Mouse (Mus musculus): Measurements from ENCODE around the gene Alg14. TPM values are rescaled to one million over a fixed set of nuclear protein-coding genes. Genes with fewer than 3 reads are reported as not detected.

Alg14 gene
- total RNA-seq, 2 experiments from 2014 or later, result 9.8 to 13.6 TPM

DNA sequence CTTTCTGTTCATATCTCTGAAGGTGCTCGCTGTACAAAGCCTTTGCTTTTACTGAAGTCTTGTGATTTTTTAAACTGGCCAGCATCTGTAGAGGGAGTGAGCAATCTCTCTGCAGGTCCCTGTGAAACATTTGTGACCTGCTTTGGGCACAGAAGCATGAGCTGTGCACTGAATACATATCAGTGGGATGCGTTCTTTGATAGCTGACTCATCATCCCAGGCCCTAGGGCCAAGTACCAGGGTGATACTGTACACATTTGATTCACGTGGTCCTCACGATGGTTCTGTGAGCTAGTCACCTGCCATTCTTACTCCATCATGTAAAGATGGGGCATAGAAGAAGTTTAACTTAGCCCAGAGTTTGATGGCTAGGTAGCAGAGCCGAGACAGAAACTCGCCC, 57.2 kb downstream of the Alg14 start:
- DNase-seq (ENCODE audit: low spot score in 2 of 2), result no peak
- Histone ChIP-seq H3K4me3 (no peak overlapping the region), H3K27ac (peak overlapping the region; percentile 58)
- no peak for TF ChIP-seq CTCF (conservative IDR thresholded peaks at IDR 0.05)

DNA sequence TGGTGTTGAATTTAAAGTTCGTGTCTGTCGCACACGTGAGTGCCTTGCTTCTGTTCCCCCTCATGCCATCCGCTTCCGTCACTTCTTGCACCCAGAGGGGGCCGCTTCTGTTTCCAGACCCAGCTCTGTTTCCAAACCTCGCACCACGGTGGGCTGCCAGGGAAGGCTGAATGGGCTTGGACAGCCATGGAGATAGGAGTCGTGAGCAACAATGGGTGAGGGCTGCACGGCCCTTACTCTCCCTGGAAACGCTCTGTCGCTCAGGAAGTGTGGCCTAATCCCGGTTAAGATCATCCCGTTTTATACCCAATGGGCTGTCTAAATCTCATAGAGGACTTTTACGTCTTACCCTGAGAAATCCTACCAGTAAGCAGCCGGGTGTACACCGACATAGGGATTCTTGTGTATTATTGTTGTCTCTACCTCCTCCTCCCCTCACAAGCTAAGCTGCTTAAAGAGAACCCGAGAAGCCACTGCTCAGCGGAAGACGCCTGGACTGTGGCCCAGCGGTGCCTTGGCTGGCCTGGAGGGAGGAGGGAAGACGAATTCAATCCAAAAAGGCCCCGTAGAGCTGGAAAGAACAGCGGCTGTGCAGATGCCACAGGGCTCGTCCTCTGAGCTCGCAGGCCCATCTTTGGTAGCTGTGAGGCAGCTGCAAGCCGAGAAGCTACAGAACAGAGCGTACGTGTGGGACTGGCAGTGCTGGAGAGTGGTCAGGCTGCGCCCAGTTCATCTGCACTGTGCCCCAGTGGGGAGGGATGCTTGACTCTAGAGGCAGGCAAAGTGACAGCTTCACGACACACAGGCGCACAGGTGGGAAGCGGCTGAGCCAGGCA, 58.0 kb downstream of the Alg14 start:
- DNase-seq (ENCODE audit: low spot score in 2 of 2), result no peak
- TF ChIP-seq CTCF (conservative IDR thresholded peaks at IDR 0.05), result no peak
- peak overlapping the region; percentile 58 for H3K27ac ChIP-seq
- H3K4me3 ChIP-seq, result peak overlapping the region; percentile 11; the same call in 1 of the 2 replicates

DNA sequence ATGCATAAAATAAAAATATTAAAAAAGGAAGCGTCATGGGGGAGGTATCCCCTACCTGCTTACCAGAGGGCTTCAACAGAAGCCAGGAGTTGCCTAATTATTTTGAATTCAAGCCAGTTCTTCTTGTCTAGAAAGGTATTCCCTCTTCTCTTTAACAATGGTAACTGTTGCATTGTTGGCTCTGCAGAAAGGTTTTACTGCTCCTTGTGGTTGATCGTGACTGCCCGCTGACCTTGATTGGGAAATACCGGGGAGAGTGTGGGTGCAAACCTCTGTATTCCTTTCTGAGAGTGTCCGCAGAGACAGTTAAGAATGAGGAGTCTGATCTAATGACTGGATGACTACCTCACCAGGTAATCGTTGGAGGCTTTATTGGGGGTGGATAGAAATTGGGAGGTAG, 59.7 kb downstream of the Alg14 start:
- no peak overlapping the region for H3K4me3 ChIP-seq
- DNase-seq (ENCODE audit: low spot score in 2 of 2), result no peak
- H3K27ac ChIP-seq, result no peak overlapping the region
- TF ChIP-seq CTCF (conservative IDR thresholded peaks at IDR 0.05), result no peak

DNA sequence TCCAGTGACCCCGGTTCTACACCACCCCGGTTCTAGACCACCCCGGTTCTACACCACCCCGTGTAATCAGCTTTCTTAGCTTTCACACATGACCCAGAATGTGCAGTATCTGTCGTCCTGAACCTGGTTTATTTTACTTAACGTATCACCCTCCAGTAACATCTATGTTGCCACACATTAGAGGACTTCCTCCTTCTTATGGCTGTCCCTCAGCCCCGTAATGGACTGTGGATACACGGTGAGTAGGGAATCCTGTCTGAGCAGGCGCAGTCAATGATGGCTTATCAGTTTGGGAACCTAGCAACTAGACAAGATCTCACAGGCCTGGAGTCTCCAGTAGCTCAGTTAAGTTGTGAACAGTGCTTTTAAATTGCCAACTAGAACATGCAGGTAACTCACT, 62.7 kb downstream of the Alg14 start:
- H3K27ac ChIP-seq, result no peak overlapping the region
- no peak overlapping the region for H3K4me3 ChIP-seq
- TF ChIP-seq CTCF (conservative IDR thresholded peaks at IDR 0.05), result no peak
- DNase-seq (ENCODE audit: low spot score in 2 of 2), result no peak

DNA sequence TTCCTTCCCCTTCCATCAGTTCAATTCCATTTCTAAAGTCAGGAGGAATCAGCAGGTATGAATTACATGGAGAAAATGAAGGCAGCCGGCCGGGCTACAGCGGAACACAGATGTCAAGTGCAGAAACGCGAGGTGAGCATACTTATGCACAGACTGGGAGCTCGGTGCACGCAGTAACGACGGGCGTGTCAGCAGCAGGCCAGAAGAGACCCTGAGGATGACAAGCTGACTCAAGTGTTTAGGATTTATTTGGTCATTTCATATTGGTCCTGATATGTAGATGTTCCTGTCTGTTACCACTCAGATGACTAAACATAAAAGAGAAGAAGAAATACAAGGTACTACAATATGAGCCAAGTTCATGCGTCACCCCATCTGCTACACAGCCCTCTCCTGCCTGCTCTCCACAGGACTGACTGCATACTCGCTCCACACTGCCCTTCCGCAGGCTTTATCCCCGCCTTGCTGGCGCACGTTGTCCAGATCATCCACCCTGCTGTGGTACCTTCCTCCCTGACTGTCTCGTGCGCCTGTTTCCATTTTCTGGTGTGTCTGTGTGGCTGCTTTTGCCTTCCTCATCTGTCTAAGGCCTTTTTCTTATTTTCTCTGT, 63.4 kb downstream of the Alg14 start:
- TF ChIP-seq CTCF (conservative IDR thresholded peaks at IDR 0.05), result no peak
- DNase-seq (ENCODE audit: low spot score in 2 of 2), result no peak
- H3K27ac ChIP-seq, result no peak overlapping the region
- H3K4me3 ChIP-seq, result no peak overlapping the region

DNA sequence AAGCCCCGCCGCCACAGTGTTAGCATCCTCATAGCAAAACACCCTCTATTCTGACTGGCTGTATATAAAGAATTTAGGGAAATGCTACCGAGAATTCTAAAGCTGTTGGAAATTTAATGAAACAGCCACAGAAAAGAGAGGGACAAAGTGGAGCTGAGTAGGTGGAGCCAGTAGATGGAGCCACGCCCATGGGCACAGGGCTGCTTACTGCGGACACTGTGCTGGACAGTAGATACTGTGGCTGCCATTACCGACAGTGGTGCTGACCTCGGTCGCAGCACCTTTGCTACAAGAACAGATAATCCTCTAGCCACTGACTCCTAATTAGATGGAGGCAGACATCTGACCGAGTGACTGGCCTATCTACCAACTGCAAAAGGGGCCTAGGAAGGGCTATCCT, 64.0 kb downstream of the Alg14 start:
- no peak for DNase-seq (ENCODE audit: low spot score in 2 of 2)
- no peak for TF ChIP-seq CTCF (conservative IDR thresholded peaks at IDR 0.05)
- no peak overlapping the region for H3K4me3 ChIP-seq
- H3K27ac ChIP-seq, result no peak overlapping the region

DNA sequence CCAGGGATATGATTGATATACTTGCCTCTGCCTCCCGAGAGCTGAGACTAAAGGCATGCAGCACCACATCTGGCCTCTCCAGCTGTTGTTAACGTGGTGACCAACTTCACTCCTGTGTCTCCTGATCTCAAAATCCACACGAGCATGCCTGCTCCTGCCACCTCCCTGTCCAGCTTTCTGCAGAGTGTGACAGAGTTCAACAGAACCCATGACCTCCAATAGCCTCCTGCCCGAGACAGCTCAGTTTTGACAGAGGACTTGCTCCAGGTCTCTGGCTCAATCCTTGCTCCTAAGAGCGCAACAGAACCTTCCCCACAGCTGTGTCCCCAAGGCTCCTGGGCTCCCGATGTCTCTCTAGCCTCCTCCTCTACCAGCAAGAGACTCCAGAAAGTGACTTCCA, 64.5 kb downstream of the Alg14 start:
- Histone ChIP-seq H3K27ac (no peak overlapping the region), H3K4me3 (no peak overlapping the region)
- DNase-seq (ENCODE audit: low spot score in 2 of 2), result no peak
- TF ChIP-seq CTCF (conservative IDR thresholded peaks at IDR 0.05), result no peak

DNA sequence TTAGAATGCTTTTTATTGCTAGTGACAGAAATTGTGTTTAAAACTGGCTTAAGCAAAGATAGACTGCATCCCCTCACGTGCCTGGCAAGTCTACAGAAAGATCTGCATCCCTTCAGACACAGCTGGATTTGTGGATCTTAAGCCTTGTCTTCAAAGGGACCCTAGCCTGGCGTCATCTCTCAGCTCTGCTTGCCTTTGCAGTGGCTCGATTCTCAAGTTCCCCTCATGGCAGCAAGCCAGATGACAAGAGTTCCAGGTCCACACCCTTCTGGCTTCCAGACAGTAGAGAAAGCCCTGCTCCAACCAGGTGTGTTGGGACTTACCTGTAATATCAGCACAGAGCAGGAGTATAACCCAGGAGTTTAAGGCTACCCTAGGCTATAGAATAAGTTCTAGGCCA, 65.5 kb downstream of the Alg14 start:
- TF ChIP-seq CTCF (conservative IDR thresholded peaks at IDR 0.05), result no peak
- no peak for DNase-seq (ENCODE audit: low spot score in 2 of 2)
- H3K4me3 ChIP-seq, result no peak overlapping the region
- no peak overlapping the region for H3K27ac ChIP-seq

DNA sequence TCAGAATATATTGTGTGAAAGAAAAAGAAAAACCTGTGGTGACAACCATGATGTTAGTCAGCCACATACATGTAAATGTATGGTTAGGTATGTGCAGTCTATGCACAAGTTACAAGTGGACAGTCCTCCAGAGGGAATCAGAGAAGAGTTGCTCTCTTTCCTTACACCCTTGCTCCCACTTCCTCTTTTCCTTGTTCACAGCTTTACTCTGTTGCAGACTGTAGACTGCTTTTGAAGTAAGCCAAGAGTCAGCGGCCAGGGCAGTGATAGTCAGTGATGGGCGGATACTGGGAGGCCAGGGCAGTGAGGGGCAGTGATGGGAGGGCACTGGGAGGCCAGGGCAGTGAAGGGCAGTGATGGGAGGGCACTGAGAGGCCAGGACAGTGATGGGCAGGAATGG, 66.7 kb downstream of the Alg14 start:
- TF ChIP-seq CTCF (conservative IDR thresholded peaks at IDR 0.05), result no peak
- H3K27ac ChIP-seq, result no peak overlapping the region
- DNase-seq (ENCODE audit: low spot score in 2 of 2), result no peak
- no peak overlapping the region for H3K4me3 ChIP-seq

DNA sequence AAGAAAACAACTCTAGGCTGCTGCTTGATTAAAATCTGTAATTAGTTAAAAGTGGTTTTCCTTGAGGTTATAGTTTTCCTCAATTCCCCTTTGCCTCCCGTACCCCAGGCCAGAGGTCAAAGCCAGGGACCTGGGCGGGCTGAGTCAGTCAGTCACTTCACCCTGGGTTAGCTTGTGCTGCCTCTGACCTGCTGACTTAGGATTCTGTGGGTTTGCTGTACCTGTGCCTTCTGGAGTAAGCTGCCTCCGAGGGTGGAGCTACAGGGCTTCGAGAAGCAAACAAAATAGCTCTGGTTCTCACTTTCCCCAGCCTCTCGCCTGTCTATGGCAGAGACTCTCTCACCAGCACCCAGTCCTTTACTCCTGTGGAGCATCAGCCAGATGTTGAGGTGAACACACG, 67.3 kb downstream of the Alg14 start:
- H3K4me3 ChIP-seq, result no peak overlapping the region
- H3K27ac ChIP-seq, result no peak overlapping the region
- no peak for DNase-seq (ENCODE audit: low spot score in 2 of 2)
- no peak for TF ChIP-seq CTCF (conservative IDR thresholded peaks at IDR 0.05)

DNA sequence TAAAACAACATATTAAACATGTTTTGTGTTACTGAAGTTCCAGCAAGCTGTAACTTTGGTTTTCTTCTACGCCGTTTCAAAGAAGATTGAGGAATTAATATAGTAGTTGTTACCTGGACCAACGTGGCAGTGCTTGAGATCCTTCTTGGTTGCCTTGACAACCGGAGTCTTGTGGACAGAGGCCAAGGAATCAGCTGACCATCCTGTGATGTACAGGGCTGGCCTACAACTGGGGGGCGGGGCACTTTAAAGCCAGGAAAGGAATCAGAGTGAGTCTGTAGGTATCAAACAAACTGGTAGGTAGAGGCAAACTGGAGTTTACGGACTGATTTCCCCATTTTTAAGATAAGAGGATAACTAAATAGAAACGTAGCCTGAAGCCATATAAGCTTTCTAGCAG, 67.7 kb downstream of the Alg14 start:
- no peak for TF ChIP-seq CTCF (conservative IDR thresholded peaks at IDR 0.05)
- Histone ChIP-seq H3K27ac (no peak overlapping the region), H3K4me3 (no peak overlapping the region)
- no peak for DNase-seq (ENCODE audit: low spot score in 2 of 2)

DNA sequence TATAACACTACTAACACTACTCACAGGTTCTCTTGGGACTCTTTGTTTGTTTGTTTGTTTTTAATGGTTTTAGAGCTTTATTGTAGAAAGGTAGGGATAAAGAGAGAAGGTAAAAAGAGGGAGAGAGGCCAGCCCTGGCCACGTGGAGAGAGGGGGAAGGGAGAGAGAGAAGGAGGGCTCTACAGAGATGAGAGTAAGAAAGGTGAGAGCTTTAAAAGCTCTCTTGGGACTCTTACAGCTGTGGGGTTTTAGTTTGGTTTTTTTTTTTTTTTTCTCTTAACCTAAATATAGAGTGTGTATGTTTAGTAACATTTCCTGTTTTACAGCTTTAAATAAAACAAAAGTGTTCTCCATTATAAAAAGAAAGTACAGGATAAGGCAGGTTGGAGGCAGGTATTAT, 70.4 kb downstream of the Alg14 start:
- no peak overlapping the region for H3K4me3 ChIP-seq
- TF ChIP-seq CTCF (conservative IDR thresholded peaks at IDR 0.05), result no peak
- H3K27ac ChIP-seq, result no peak overlapping the region
- DNase-seq (ENCODE audit: low spot score in 2 of 2), result no peak

DNA sequence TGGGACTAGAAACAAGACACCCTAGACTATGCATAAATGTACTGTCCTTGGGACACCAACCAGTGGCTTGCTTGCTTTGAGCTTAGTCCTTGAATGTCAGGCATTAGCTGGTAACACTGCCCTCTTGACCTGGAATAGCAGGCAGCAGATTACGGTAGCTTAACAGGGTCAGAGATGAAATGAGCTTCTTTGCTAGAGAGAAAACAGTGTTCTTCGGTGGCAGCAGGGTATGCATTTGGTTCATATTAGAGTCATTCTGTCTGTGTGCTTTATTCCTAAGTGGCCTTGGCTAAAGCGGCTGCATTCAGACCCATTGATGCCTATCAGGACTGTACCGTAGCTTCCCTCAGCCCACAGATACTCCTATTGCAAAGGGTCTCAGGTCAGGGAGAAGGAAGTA, 72.8 kb downstream of the Alg14 start:
- Histone ChIP-seq H3K4me3 (no peak overlapping the region), H3K27ac (no peak overlapping the region)
- DNase-seq (ENCODE audit: low spot score in 2 of 2), result no peak
- no peak for TF ChIP-seq CTCF (conservative IDR thresholded peaks at IDR 0.05)

DNA sequence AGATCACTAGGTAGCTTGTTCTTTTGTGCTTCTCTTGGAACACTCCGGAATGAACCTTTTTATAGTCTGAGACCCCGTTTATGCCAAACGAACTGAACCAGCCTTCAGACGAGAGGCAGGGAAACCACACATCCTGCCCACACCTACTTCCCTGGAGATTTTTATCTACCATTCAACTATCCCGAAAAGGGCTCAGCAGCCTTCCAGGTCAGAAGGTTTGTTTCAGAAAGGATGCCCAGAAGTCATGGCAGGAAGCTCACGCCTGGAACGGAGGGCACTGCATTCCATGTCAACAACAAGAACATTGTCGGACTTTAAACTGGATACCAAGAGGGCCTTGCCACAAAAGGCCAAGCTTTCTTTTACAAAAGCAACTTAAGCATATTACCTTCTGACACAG, 73.6 kb downstream of the Alg14 start:
- Histone ChIP-seq H3K27ac (no peak overlapping the region), H3K4me3 (no peak overlapping the region)
- no peak for TF ChIP-seq CTCF (conservative IDR thresholded peaks at IDR 0.05)
- no peak for DNase-seq (ENCODE audit: low spot score in 2 of 2)

All from layer of hippocampus, adult 2 months (tissue).